Mouse (Mus musculus) adrenal gland, postnatal 14 days (tissue): ENCODE measurements at regions not wholly inside any gene's neighbourhood (a gene's known extent, or its start where the extent isn't known, plus 50 kb on each side); places are given as distances from the start of the nearest gene placed in this dataset.

Source experiments
- DNase-seq: peaks from one replicate; pipeline ENCODE4 v3.0.0; 2021; ENCODE audit warnings: mixed read lengths

- DNase-seq: no peak
Measured at GRCm38 (mm10) chr8:17596559-17596958, 1381.5 kb downstream of the Defb40 start.

- no peak for DNase-seq
Measured at GRCm38 (mm10) chr8:17594607-17595006, 1383.4 kb downstream of the Defb40 start.

GRCm38 (mm10) chr8:17590135-17590534 lies 1387.9 kb downstream of the Defb40 start:
- DNase-seq: no peak

GRCm38 (mm10) chr8:17588189-17588588 lies 1389.9 kb downstream of the Defb40 start:
- no peak for DNase-seq

- DNase-seq: no peak
Measured at GRCm38 (mm10) chr8:17587261-17587861, 1390.7 kb downstream of the Defb40 start.
